Mouse (Mus musculus) C2C12 (cell line): Measurements from ENCODE around the gene Slc17a2. TPM values are rescaled to one million over a fixed set of nuclear protein-coding genes. Genes with fewer than 3 reads are reported as not detected.

Source experiments
- H3K27me3 ChIP-seq: one replicate; pipeline ENCODE4 v1.6.1; 2011; ENCODE audit not compliant: control insufficient read depth, insufficient read depth, insufficient read length
- H3K36me3 ChIP-seq: one replicate; pipeline ENCODE4 v1.6.1; 2011; ENCODE audit not compliant: control insufficient read depth, insufficient read depth
- H3K4me3 ChIP-seq: one replicate; pipeline ENCODE4 v1.5.1; 2011; ENCODE audit warnings: mild to moderate bottlenecking, control low read depth; ENCODE audit not compliant: poor library complexity, insufficient read depth, severe bottlenecking
- H3K79me2 ChIP-seq: one replicate; pipeline ENCODE4 v1.6.1; 2011; ENCODE audit not compliant: control insufficient read depth, insufficient read depth
- H3K79me3 ChIP-seq: one replicate; pipeline ENCODE4 v1.6.1; 2011; ENCODE audit warnings: low read depth, control low read depth
- H3ac ChIP-seq: one replicate; pipeline ENCODE3; 2011; ENCODE audit warnings: low read depth; ENCODE audit not compliant: control insufficient read depth, insufficient read length
- CEBPB ChIP-seq: IDR thresholded peaks from one replicate; pipeline ENCODE4 v1.6.1; 2011; ENCODE audit warnings: low read depth, mild to moderate bottlenecking, control low read depth, moderate library complexity
- CTCF ChIP-seq: IDR thresholded peaks from one replicate; pipeline ENCODE4 v1.5.1; 2011; ENCODE audit not compliant: control insufficient read depth, insufficient read depth, insufficient read length
- FOSL1 ChIP-seq: IDR thresholded peaks from one replicate; pipeline ENCODE4 v1.8.0; 2011; ENCODE audit warnings: mild to moderate bottlenecking, low read length; ENCODE audit not compliant: poor library complexity, insufficient read depth, severe bottlenecking
- MAX ChIP-seq: IDR thresholded peaks from one replicate; pipeline ENCODE4 v1.6.1; 2011; ENCODE audit warnings: mild to moderate bottlenecking, control low read depth
- MYOD1 ChIP-seq: IDR thresholded peaks from one replicate; pipeline ENCODE4 v1.6.1; 2011; ENCODE audit warnings: low read depth; ENCODE audit not compliant: control insufficient read depth, insufficient read length
- MYOG ChIP-seq: IDR thresholded peaks from one replicate; pipeline ENCODE4 v1.6.1; 2011; ENCODE audit not compliant: control insufficient read depth, insufficient read length; ENCODE audit errors: extremely low read depth
- USF1 ChIP-seq: IDR thresholded peaks from one replicate; pipeline ENCODE4 v1.6.1; 2011; ENCODE audit warnings: low read depth, mild to moderate bottlenecking, control low read depth, moderate library complexity
- long read RNA-seq, 2 experiments: library from polyadenylated mRNA; unstranded; transcript quantifications; one replicate each; pipeline ENCODE4 v2.0.0; 2019 to 2020
- polyA plus RNA-seq: library from polyadenylated mRNA; unstranded; fragments of >200 nt; fragmentation: generic; extraction: Trizol; gene quantifications from one replicate; pipeline ENCODE4 v1.2.1, GENCODE M21; 2012; ENCODE audit warnings: missing spikeins

Slc17a2 gene
- not detected for polyA plus RNA-seq
- long read RNA-seq, experiment 1, result 0 reads
- long read RNA-seq, experiment 2, result 0 reads

DNA sequence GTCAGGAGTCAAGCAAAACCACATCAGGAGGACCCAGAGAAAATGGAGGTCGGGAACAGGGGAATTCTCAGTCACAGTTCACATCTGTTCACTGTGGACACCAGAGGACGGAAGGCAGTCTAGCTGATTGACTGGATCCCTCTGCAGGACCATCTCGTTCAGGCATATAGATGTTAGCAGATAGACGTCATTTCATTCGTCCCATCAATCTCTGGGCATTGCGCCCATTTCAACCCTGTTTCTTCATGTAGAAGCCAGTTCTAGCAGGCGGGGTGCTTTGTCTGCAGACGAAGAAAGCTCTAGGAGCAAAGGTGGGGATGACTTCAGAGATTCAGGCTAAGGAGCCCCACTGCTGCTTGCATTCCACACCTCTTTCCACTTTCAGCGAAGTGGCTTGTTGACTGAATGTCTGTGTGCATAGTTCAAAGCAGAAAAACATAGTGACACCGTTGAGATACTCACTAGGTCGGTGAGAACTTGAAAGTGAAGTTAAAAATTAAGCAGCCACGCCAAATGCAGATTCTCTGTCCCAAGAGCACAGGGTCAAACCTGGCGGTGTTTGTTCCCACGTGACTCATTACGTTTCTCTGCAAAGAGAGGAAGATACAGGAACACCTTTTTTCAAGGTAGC lies at the start of gene Slc17a2:
Gene Slc17a2, plus strand, starts transcription at position 572 of the 631 bp plus-strand sequence.
- peaks cover 9% of the 10 kb centered on the region for H3K27me3 ChIP-seq
- no peaks in the 10 kb centered on the region for H3K79me3 ChIP-seq
- H3K36me3 ChIP-seq, result no peaks in the 10 kb centered on the region
- H3ac ChIP-seq, result no peak within 1 kb of the TSS
- TF ChIP-seq MYOD1 (no peak), MYOG (no peak), CEBPB (no peak), CTCF (no peak), USF1 (no peak), MAX (no peak), FOSL1 (no peak)
- H3K4me3 ChIP-seq, result no peak within 1 kb of the TSS
- H3K79me2 ChIP-seq, result no peaks in the 10 kb centered on the region

GRCm38 (mm10) chr13:23757211-23757773 lies 49.5 kb upstream of the Slc17a2 start:
- H3K79me3 ChIP-seq, result no peaks in the 10 kb centered on the region
- no peaks in the 10 kb centered on the region for H3K79me2 ChIP-seq
- no peaks in the 10 kb centered on the region for H3K27me3 ChIP-seq
- H3K36me3 ChIP-seq, result no peaks in the 10 kb centered on the region
- H3K4me3 ChIP-seq, result no peak overlapping the region
- peak overlapping the region; percentile 56 for H3ac ChIP-seq
- TF ChIP-seq MYOG, result no peak
- no peak for TF ChIP-seq FOSL1
- no peak for TF ChIP-seq CEBPB
- no peak for TF ChIP-seq CTCF
- no peak for TF ChIP-seq USF1
- TF ChIP-seq MYOD1, result no peak
- no peak for TF ChIP-seq MAX

GRCm38 (mm10) chr13:23757921-23758320 lies 48.9 kb upstream of the Slc17a2 start:
- no peaks in the 10 kb centered on the region for H3K79me2 ChIP-seq
- no peak for TF ChIP-seq MYOD1
- no peak for TF ChIP-seq MAX
- H3K27me3 ChIP-seq, result no peaks in the 10 kb centered on the region
- H3K36me3 ChIP-seq, result no peaks in the 10 kb centered on the region
- H3K4me3 ChIP-seq, result no peak overlapping the region
- H3K79me3 ChIP-seq, result no peaks in the 10 kb centered on the region
- no peak overlapping the region for H3ac ChIP-seq

GRCm38 (mm10) chr13:23759251-23759771 lies 47.5 kb upstream of the Slc17a2 start:
- Histone ChIP-seq H3ac (no peak overlapping the region), H3K79me2 (no peaks in the 10 kb centered on the region), H3K4me3 (no peak overlapping the region), H3K79me3 (no peaks in the 10 kb centered on the region), H3K36me3 (no peaks in the 10 kb centered on the region), H3K27me3 (no peaks in the 10 kb centered on the region)
- TF ChIP-seq FOSL1 (no peak), CEBPB (no peak), CTCF (no peak), MYOD1 (no peak), MAX (no peak), USF1 (no peak), MYOG (no peak)

GRCm38 (mm10) chr13:23759916-23760239 lies 46.9 kb upstream of the Slc17a2 start:
- H3K79me3 ChIP-seq, result no peaks in the 10 kb centered on the region
- H3K36me3 ChIP-seq, result no peaks in the 10 kb centered on the region
- H3K4me3 ChIP-seq, result no peak overlapping the region
- peak overlapping the region; percentile 24 for H3ac ChIP-seq
- TF ChIP-seq CEBPB (no peak), MAX (no peak), FOSL1 (no peak), CTCF (no peak), MYOD1 (no peak), MYOG (no peak), USF1 (no peak)
- no peaks in the 10 kb centered on the region for H3K27me3 ChIP-seq
- H3K79me2 ChIP-seq, result no peaks in the 10 kb centered on the region
